Mouse (Mus musculus) megakaryocyte-erythroid progenitor cell, adult 5-6 weeks (primary cell): Measurements from ENCODE around the gene Gm9758. TPM values are rescaled to one million over a fixed set of nuclear protein-coding genes. Genes with fewer than 3 reads are reported as not detected.

Experiments
- total RNA-seq, 2 experiments: library from RNA; stranded (forward) in 1 of 2; stranded (reverse) in 1 of 2; fragments of 200-1000, 215-1000 nt in 1 of 2; fragments of >200 nt in 1 of 2; fragmentation: Nextera tagmentation in 1 of 2; gene quantifications; 2 replicates each; pipeline ENCODE4 v1.2.3; 2014 to 2017

Gene Gm9758
- total RNA-seq, 2 experiments from 2014 or later: not detected

Other genes with a start within 250 kb of the Gm9758 start
- not detected in 2 replicates for gene Speer4e, start 23.5 kb upstream of the Gm9758 start, total RNA-seq (2014; fragmentation: Nextera tagmentation)
- not detected in 2 replicates for gene Speer4e, start 23.5 kb upstream of the Gm9758 start, total RNA-seq (2017)
- gene Gm10354, start 64.0 kb upstream of the Gm9758 start, total RNA-seq (2014; fragmentation: Nextera tagmentation): not detected in 2 replicates
- gene Gm10354, start 64.0 kb upstream of the Gm9758 start, total RNA-seq (2017): not detected in 2 replicates
- gene Gm17019, start 118.1 kb upstream of the Gm9758 start, total RNA-seq (2014; fragmentation: Nextera tagmentation): not detected in 2 replicates
- not detected in 2 replicates for gene Gm17019, start 118.1 kb upstream of the Gm9758 start, total RNA-seq (2017)